Mouse (Mus musculus) kidney, embryonic 16.5 days (tissue): ENCODE results near the gene Epc2. TPM values are rescaled to one million over a fixed set of nuclear protein-coding genes. Genes with fewer than 3 reads are reported as not detected.

Experiments used
- ATAC-seq: fragments of 200-750 bp; cut with Nextera tagmentation; 2 replicates; pipeline ENCODE4 v1.8.0; 2017; ENCODE audit warnings: moderate TSS enrichment; ENCODE audit not compliant: low FRiP score, low TSS enrichment
- H3K27ac ChIP-seq: fragments of 300-500 bp; sonication (generic); 2 replicates; pipeline ENCODE4 v1.5.1; 2014; ENCODE audit warnings: low read length
- H3K27me3 ChIP-seq: fragments of 300-500 bp; sonication (generic); 2 replicates; pipeline ENCODE4 v1.6.1; 2014; ENCODE audit warnings: low read length, control low read depth, mixed read lengths; ENCODE audit not compliant: insufficient read depth
- H3K36me3 ChIP-seq: fragments of 300-500 bp; sonication (generic); 2 replicates; pipeline ENCODE4 v1.6.1; 2014; ENCODE audit warnings: low read length, control low read depth, mixed read lengths; ENCODE audit not compliant: insufficient read depth
- H3K4me1 ChIP-seq: fragments of 300-500 bp; sonication (generic); 2 replicates; pipeline ENCODE4 v1.6.1; 2014; ENCODE audit warnings: low read length, control low read depth, mixed read lengths; ENCODE audit not compliant: insufficient read depth
- H3K4me2 ChIP-seq: fragments of 300-500 bp; sonication (generic); replicated peaks from 2 replicates; pipeline ENCODE4 v1.6.1; 2014; ENCODE audit warnings: low read depth, low read length
- H3K4me3 ChIP-seq: fragments of 300-500 bp; sonication (generic); 2 replicates; pipeline ENCODE4 v1.5.1; 2014; ENCODE audit warnings: mild to moderate bottlenecking, low read length
- H3K9ac ChIP-seq: fragments of 300-500 bp; sonication (generic); replicated peaks from 2 replicates; pipeline ENCODE4 v1.6.1; 2014; ENCODE audit warnings: low read length
- H3K9me3 ChIP-seq: fragments of 300-500 bp; sonication (generic); 2 replicates; pipeline ENCODE4 v1.6.1; 2016; ENCODE audit warnings: low read length, control low read depth
- WGBS: fragments of 180-500 bp; shearing (Covaris S2); extraction: QIAGEN DNeasy Blood & Tissue Kit; methylation state at CpG from one replicate; pipeline ENCODE4 v1.1.7; 2014; 5-methylcytosine and 5-hydroxymethylcytosine counted together
- polyA plus RNA-seq: library from polyadenylated mRNA; unstranded; fragments of >200 nt; fragmentation: Nextera tagmentation; extraction: Ambion mirVana; gene quantifications from 2 replicates; pipeline ENCODE4 v1.2.1, GENCODE M21; 2015

The Epc2 gene
- polyA plus RNA-seq, 1 experiment from 2014 or later = 6.5 TPM

GRCm38 (mm10) chr2:49431015-49431414, 20.3 kb upstream of the Epc2 start:
- 92% methylated on average over 1 of the region's 1 CpGs for WGBS
- no peaks in the 10 kb centered on the region for H3K36me3 ChIP-seq
- H3K27me3 ChIP-seq = no peaks in the 10 kb centered on the region
- H3K27ac ChIP-seq = no peak overlapping the region
- no peaks in the 10 kb centered on the region for H3K9me3 ChIP-seq
- H3K4me1 ChIP-seq = no peaks in the 10 kb centered on the region
- no peak overlapping the region for H3K4me3 ChIP-seq
- no peak overlapping the region for H3K4me2 ChIP-seq
- ATAC-seq = no peak
- H3K9ac ChIP-seq = no peak overlapping the region

GRCm38 (mm10) chr2:49433211-49433610, 18.1 kb upstream of the Epc2 start:
- no peaks in the 10 kb centered on the region for H3K27me3 ChIP-seq
- no peaks in the 10 kb centered on the region for H3K9me3 ChIP-seq
- no peaks in the 10 kb centered on the region for H3K4me1 ChIP-seq
- H3K4me2 ChIP-seq = no peak overlapping the region
- no peak overlapping the region for H3K4me3 ChIP-seq
- no peak overlapping the region for H3K9ac ChIP-seq
- 86% methylated on average over 9 of the region's 9 CpGs for WGBS
- H3K36me3 ChIP-seq = no peaks in the 10 kb centered on the region
- ATAC-seq = no peak
- no peak overlapping the region for H3K27ac ChIP-seq

GRCm38 (mm10) chr2:49446238-49446637, 5.0 kb upstream of the Epc2 start:
- H3K9ac ChIP-seq = no peak overlapping the region
- no peaks in the 10 kb centered on the region for H3K27me3 ChIP-seq
- H3K9me3 ChIP-seq = no peaks in the 10 kb centered on the region
- H3K27ac ChIP-seq = no peak overlapping the region
- no peak overlapping the region for H3K4me2 ChIP-seq
- no peaks in the 10 kb centered on the region for H3K36me3 ChIP-seq
- WGBS = 81% methylated on average over 2 of the region's 2 CpGs
- no peak for ATAC-seq
- no peaks in the 10 kb centered on the region for H3K4me1 ChIP-seq
- H3K4me3 ChIP-seq = no peak overlapping the region

- H3K4me1 ChIP-seq = no peaks in the 10 kb centered on the region
- H3K9ac ChIP-seq = no peak overlapping the region
- WGBS = 35% methylated on average over 8 of the region's 8 CpGs
- H3K27me3 ChIP-seq = no peaks in the 10 kb centered on the region
- ATAC-seq = no peak
- no peak overlapping the region for H3K27ac ChIP-seq
- no peak overlapping the region for H3K4me3 ChIP-seq
- no peak overlapping the region for H3K4me2 ChIP-seq
- no peaks in the 10 kb centered on the region for H3K36me3 ChIP-seq
- no peaks in the 10 kb centered on the region for H3K9me3 ChIP-seq
These were observed 3.5 kb upstream of the Epc2 start for GRCm38 (mm10) chr2:49447586-49448475.

GRCm38 (mm10) chr2:49450467-49450866, 819 bp upstream of the Epc2 start:
- Histone ChIP-seq H3K4me1 (peaks cover 4% of the 10 kb centered on the region), H3K9me3 (no peaks in the 10 kb centered on the region), H3K4me2 (peak overlapping the region; percentile 68), H3K27ac (peak overlapping the region; percentile 100), H3K27me3 (no peaks in the 10 kb centered on the region), H3K36me3 (no peaks in the 10 kb centered on the region), H3K4me3 (peak overlapping the region; percentile 85), H3K9ac (peak overlapping the region; percentile 97)
- ATAC-seq = no peak
- 9% methylated on average over 4 of the region's 4 CpGs for WGBS

GRCm38 (mm10) chr2:49451637-49452211, 438 bp downstream of the Epc2 start:
- peaks cover 7% of the 10 kb centered on the region for H3K4me1 ChIP-seq
- H3K27ac ChIP-seq = peak overlapping the region; percentile 100
- peak overlapping the region; percentile 85 for H3K4me3 ChIP-seq
- H3K9me3 ChIP-seq = no peaks in the 10 kb centered on the region
- peak overlapping the region; percentile 97 for H3K9ac ChIP-seq
- H3K27me3 ChIP-seq = no peaks in the 10 kb centered on the region
- under 1% methylated on average over 36 of the region's 64 CpGs for WGBS
- ATAC-seq = peak; percentile 92
- H3K36me3 ChIP-seq = no peaks in the 10 kb centered on the region
- peak overlapping the region; percentile 68; the same call in 1 of the 2 replicates for H3K4me2 ChIP-seq

- Histone ChIP-seq H3K27ac (peak overlapping the region; percentile 82), H3K4me3 (peak overlapping the region; percentile 85), H3K36me3 (no peaks in the 10 kb centered on the region), H3K4me2 (peak overlapping the region; percentile 68), H3K4me1 (peaks cover 7% of the 10 kb centered on the region), H3K27me3 (no peaks in the 10 kb centered on the region), H3K9me3 (no peaks in the 10 kb centered on the region), H3K9ac (peak overlapping the region; percentile 97)
- WGBS = under 1% methylated on average over 37 of the region's 37 CpGs
- peak; percentile 21 for ATAC-seq
These were observed 1.3 kb downstream of the Epc2 start for GRCm38 (mm10) chr2:49452451-49453081.

- no peak overlapping the region for H3K4me3 ChIP-seq
- no peak for ATAC-seq
These were observed 6.5 kb downstream of the Epc2 start for GRCm38 (mm10) chr2:49457797-49458196.

GRCm38 (mm10) chr2:49465672-49466222, 14.5 kb downstream of the Epc2 start:
- 83% methylated on average over 3 of the region's 3 CpGs for WGBS
- Histone ChIP-seq H3K9ac (no peak overlapping the region), H3K9me3 (peaks cover 3% of the 10 kb centered on the region), H3K4me3 (no peak overlapping the region), H3K27me3 (no peaks in the 10 kb centered on the region), H3K27ac (no peak overlapping the region), H3K4me1 (no peaks in the 10 kb centered on the region), H3K4me2 (no peak overlapping the region), H3K36me3 (0 out of 2 replicates have a peak, but pooled peaks cover 3% of the 10 kb centered on the region)
- no peak for ATAC-seq

More at GRCm38 (mm10) chr2:49457797-49458196, 6.5 kb downstream of the Epc2 start:
- 85% methylated on average over 2 of the region's 2 CpGs for WGBS
- no peak overlapping the region for H3K27ac ChIP-seq
- H3K4me2 ChIP-seq = no peak overlapping the region
- no peaks in the 10 kb centered on the region for H3K27me3 ChIP-seq
- H3K4me1 ChIP-seq = peaks cover 7% of the 10 kb centered on the region
- H3K36me3 ChIP-seq = 0 out of 2 replicates have a peak, but pooled peaks cover 3% of the 10 kb centered on the region
- H3K9ac ChIP-seq = no peak overlapping the region
- peaks cover 3% of the 10 kb centered on the region for H3K9me3 ChIP-seq
